Mouse (Mus musculus) gastrocnemius, postnatal 4 days (tissue): Measurements from ENCODE around the gene Focad. TPM values are rescaled to one million over a fixed set of nuclear protein-coding genes. Genes with fewer than 3 reads are reported as not detected.

Source experiments
- DNase-seq, 2 experiments: peaks; one replicate each; pipeline ENCODE4 v3.0.0; 2021 to 2022; ENCODE audit warnings: low spot score in 2 of 2, mixed read lengths in 2 of 2
- total RNA-seq, 2 experiments: library from RNA; stranded (reverse); gene quantifications; 2 replicates each; pipeline ENCODE4 v1.2.3; 2021

Gene Focad
- total RNA-seq, 2 experiments from 2014 or later: 17.5 to 17.7 TPM

DNA sequence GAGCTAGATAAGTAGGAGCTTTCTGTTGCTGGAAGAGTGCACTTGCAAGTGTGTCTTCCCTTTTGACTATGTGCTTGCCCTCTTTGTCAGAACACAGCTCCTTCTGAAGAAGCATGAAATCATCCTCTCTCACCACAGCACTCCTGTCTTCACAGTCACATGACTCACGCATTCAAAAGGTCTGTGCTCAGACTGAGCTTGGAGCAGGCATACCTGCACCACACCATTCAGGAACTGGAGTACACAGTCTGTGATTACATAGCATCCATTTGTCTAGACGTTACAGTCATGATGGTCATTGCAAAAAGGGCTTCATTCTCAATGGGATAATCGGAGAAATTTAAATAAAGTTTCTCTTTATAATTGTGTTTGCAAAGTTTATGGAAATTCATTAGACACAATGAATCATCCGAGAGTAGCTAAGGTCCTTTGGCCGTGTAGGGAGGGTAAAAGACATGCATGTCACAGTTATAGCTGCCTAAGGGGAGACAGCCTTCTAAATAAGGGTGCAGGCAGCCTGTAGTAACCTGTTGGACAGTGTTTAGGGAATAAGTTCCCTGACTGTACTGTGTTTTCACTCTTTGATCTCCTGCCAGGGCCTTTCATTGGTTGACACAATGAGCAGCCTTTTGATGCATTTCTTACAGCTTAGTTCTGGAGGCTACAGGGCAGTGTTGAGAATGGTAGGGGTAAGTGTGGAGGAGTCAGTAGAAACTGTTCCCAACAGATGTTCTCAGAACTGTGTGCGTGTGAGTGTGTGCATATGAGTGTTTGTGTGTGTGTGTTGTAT, 206.6 kb downstream of the Focad start:
- no peak for DNase-seq

DNA sequence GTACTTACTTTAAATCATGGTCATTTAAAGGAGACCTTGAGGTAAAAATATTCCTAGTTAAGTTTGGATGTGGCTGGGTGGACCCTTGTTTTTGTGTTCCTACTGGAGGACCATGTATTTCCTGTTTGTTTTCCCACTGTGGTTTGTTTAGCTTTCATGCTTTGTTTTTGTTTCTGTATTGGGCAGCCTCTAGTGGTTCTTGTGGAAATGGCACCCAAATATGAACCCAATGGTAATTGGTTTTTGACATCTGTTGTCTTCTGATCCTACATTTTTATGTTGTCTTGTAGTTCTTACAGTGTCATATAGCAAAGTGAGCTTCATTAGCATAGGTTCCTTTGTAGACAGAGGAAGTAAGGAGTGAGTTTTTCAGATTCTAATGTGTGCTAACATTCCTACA, 207.9 kb downstream of the Focad start:
- DNase-seq: no peak

DNA sequence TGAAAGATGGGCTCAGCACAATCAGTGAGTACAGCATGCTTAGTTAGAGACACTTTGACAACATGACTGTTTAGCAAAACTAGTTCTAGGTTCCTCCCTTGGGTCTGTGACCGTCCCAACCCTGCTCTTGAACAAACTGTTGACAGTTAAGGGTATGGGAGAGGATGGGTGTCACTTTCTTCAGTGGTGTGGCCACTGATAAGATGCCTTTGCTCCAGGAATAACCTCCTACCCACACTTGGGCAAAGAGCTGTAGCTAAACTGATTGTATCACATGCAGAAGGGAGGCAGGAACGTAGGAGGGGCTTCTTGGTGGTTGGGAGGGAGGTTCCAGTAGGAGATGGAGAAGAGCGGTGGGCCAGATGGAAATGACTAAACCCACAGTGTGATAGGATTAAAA, 213.3 kb downstream of the Focad start:
- no peak for DNase-seq

DNA sequence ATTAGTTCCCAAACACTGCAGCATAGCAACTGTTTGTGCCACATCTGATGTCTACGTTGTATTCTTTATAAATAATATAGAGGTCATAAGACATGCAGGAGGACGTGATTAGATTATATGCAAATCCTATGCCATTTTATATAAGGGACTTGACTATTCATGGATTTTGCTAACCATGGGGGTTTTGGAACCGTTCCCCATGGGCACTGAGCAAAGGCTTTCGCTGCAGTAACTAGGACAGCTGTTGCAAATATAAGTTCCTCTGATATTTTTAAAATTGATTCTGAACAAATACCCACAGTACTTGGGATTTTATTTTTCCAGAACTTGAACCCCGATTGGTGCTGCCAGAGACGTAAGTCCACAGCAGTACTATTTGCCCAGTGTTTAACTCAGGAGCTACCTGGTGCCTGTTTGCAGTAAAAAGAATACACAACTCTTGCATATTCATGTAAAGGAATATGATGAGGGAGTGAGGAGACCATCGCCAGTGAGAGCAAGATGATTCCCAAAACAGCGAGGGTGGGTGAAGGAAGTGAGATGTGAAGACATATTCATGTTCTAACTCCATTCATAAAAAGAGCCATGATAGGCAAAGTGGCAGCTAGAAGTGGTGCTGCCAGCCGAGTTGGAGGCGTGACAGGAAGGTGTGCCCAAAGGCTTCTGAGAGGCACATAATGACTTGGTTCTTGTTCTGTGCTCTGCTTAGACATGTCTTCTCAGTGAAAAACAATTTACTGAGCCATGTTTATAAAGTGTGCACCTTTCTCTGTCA, 214.1 kb downstream of the Focad start:
- DNase-seq: no peak

DNA sequence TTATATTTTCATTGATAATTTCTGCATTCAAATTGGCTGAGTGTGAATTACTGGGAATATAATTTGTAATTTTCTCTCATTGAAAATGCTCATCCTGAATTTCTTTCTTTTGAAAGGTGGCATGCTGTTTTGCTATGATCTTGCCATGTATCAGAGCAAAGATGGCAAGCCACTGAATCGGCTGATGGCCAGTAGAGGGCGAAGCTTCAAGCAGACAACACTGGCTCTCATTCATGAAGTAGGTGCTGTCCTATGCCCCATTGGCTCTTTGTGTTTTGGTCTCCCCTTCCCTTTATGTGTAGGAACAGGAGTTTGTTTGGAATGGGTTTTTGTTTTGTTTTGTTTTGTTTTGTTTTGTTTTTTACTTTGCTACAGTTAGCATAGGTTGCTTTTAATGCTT, 215.2 kb downstream of the Focad start:
- DNase-seq: no peak

DNA sequence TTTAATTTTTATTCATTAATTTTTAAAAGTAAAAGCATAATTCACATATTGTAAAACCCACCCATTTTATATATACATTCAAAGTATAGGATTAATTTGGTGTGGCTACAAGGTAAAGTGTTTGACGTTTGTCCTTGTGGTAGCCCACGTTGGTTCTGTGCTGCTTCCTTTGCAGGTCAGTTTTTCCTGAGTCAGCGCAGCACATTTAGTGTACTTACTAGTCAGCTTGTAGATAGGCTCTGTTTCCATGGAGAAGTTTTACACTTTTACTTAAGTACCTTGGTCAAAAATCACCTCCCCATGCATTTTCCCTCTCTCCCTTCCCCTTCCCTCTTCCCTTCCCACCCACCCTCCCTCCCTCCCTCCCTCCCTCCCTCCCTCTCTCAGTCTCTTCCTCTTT, 220.5 kb downstream of the Focad start:
- DNase-seq: no peak

DNA sequence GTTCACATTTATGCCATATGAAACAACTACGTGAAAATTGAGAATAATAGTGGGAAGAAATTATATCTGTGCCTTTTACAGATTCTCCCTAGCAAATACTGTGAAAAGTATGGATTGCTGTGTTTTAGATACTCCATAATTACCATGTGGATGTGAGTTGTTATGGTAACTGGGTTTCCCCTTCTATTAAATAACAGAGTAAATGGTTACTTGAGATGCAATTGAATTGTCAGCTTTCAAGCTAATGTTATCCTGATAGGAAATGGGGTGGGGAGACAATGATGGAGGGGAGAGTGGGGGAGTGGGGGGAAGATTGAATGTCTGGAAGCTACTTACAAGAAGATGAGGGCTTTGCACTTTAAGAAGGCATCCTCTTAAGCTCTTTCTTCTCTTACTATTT, 225.6 kb downstream of the Focad start:
- no peak for DNase-seq

DNA sequence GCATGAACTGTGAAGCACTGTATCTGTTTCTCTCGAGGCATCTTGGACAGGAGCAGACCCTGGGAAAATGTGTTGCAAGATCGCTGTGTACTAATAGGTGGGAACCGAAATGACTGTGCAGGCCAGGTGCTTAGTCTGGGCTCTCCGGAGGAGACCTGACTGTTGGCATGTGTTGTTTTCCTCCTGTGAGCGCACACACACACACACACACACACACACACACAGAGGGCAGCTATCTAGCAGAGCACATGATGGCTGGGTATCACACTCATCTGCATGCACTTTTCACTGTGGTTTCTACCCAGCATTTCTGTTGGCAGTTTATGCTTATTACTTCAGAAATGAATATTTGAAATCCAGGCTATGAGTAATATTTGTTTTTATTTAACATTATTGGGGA, 231.0 kb downstream of the Focad start:
- no peak for DNase-seq

DNA sequence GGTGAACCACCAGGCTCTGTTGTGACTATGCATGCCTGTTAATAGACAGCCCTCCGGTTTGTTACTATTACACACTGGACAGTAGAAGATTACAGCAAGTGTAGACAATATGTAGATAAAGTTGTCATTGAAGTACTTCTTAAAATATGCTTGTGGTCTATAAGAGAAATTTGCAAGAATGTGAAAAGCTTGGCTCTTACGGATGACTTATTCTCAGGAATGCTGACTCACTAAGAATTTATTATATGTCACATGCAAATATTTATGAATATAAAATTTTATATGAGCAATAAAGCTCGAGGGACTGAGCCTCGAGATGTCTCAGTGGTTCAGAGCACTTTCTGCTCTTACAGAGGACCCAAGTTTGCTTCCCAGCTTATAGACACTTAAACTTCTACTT, 240.1 kb downstream of the Focad start:
- DNase-seq: no peak

DNA sequence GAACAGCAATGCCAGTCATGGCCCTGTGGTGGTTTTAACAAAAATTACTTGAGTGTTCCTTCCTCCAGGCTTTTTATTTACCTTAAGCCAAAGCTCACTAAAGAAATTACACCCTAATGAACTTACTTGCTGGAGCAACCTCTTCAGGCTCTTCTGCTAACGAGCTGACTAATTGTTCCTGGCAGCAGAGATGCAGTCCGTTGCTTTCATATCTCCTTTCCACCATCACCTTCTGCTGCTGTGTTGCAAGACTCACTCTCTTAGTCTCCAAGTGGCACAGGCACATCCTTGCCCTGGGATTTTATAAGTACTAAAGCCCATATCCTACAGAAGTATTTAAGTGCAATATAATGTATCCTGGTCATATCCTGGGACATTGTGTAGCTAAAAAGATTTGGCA, 242.3 kb downstream of the Focad start:
- no peak for DNase-seq

DNA sequence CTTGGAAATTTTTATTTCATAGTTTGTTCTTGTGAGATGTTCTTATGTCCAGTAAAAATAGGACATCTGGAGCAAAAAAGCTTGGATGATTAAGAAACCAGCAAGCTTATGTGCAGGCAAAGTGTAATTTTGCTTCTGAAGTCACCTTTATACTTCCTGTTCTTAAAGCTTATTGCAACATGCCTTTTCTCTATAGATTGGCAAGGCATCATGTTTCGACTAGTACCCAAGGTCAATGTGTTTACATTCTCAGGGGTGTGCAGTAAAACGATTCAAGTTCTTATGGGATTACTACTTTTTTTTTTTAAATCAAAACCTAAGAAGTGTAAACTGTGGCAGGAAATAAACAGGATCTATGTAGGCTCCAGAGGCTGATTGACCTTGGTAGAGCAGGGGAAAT, 242.9 kb downstream of the Focad start:
- DNase-seq: no peak

DNA sequence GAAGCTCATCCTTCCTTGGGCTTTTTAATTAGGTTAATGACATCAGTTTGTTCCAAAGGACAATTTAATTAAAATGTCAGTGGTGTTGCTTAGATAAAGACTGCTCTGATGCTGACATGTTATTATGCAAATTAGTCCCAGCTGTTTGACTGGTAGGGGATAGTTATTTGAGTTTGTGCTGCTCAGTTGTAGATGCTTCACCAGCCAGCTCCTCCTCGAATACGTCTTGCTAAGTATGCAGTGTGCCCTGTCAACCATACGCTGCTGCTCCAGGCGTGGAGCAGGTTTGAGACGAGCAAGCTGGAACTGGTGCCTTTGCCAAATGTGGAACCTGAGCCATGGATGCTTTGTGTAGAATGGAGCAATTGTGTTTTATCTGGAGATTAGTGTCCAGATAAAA, 243.7 kb downstream of the Focad start:
- no peak for DNase-seq

DNA sequence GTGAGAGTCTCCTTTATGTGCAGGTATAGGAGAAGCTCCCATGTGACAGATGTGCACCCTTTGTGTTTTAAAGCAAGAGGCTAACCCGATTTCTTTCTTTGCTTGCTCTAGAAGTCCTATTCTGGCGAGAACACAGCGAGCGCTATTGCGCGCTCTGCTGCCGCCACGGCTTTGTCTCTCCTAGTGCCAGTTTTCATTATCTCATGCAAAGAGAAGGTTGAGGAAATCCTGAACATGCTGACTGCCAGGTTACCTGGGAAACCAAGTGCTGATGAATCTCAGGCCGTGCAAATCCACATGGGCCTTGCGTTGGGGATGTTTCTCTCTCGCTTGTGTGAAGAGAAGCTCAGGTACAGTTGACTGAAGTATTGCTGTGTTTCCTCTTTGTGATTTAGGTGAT, 250.0 kb downstream of the Focad start:
- DNase-seq: no peak

DNA sequence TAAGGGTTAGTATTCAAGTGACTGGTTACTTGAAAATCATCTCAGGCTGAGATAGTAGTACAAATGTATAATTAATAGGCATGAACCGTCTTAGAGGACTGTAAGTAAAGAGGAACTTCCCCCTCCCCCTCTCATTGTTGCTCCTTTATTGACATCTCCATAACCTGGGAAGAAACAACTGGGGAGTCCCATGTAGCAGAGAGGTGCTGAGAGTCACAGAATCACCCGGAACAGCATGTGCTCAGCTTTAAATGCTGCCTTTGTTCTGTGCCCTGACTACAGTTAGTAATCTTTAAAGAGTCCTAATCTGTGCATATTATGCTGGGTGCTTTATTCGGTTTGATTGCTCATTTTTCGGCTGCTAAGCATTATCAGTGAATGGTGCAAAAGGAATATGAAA, 250.6 kb downstream of the Focad start:
- DNase-seq: no peak

DNA sequence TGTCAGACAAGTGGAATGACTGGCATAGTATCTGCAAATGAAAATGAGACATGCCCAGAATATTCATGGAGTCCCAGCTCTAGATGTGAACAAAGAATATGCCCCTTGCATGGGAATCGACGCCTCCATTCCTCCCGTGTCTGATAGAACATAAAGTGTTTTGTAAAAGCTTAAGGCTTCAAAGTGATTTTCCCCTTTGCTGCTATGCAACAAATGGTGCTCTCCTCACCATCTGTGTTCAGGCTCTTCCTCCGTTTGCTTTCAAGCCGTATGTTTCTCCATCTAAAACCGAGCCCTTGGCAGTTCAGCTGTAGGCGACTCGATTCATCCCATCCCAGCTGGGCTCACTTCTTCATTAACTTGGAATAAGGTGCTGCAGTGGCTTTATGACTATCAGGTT, 251.5 kb downstream of the Focad start:
- no peak for DNase-seq

DNA sequence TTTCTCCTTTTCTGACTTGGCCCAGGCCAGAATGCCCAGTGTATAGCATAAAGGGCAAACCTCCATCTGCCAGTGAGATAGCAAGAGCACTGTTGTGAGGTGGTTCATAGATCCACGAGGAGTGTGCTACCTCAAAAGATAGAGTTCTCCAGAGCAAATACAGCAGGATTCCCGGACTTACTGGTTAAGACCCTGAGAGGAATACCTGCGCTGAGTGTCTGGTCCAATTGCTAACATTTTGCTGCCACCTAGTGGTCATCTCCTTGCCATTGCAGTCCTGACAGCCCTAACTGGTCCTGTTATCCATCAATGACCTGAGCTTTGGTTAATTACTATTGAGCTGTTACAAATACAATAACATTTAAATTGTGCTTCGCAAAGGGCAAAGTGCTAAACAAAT, 256.5 kb downstream of the Focad start:
- peak in 1 of 2 experiments; percentile 29 for DNase-seq

DNA sequence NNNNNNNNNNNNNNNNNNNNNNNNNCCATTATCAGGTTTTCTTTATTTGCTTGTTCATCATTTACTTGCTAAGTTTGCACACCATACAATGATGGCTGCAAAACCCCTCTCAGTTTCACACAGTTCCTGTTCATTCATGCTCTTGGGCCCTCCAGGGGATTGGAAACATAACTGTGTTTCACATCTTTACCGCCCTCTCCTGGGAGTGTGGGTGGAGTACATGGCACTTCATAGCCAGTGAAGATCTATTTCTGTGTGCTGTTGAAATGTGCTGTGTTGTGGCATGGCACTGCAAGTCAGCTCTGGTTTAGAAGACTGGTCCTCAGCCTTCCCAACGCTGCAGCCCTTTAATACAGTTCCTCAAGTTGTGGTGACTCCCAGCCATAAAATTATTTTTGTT, 262.2 kb downstream of the Focad start:
- no peak for DNase-seq

DNA sequence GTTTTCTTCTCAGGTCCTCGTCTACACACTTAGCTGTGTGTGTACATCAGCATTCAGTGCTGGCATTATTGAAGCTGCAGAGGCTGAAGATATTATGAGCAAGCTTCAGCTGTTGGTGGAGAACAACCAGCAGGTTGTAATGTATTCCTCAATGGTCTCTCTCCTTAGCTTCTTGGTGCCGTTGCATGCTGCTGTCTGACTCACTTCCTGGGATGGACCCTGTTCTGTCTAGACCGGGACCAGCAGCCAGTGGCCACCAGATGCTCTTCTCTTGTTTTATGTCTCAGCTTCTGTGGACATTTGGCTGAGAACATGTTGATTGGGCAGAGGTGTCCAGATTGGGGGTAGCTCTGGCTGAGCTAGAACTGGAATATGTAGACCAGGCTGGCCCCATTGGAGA, 263.0 kb downstream of the Focad start:
- no peak for DNase-seq

DNA sequence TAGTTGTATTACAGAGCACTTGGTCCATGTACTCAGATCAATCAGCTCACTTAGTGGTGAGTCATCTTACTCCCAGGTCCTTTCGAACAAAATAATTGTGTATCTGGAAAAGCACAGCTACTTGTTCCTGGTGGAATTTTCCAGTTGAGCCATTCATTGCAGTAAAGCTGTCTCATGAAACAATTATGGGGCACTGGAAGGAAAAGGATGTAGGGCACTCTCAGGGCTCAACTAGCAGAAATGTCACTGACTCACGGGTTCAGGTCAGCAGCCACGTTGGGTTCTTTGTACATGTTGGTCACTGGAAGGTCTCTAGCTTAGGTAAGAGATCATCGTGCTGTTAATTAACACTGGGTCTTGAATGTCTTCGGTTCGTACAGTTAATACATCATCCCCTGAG, 275.5 kb downstream of the Focad start:
- DNase-seq: no peak

DNA sequence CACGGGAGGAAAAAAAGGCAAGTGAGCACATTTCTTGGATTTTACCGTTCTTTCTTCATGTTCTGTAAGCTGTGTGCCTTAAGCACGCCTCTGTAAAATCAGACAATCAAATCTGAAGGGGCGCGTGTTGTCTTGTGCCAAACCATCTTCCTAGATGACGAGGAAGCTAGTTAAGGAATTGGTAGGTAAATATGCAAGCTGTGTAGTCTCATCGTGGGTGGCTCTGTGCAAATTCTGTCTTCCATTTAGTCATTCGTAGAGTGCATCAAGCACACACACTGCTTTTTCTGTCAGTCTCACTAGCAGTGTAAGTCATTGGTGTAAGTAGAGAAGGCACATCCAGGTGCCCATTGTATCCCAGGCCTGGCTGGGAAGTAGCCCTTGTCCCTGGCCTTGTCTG, 276.4 kb downstream of the Focad start:
- DNase-seq: no peak

DNA sequence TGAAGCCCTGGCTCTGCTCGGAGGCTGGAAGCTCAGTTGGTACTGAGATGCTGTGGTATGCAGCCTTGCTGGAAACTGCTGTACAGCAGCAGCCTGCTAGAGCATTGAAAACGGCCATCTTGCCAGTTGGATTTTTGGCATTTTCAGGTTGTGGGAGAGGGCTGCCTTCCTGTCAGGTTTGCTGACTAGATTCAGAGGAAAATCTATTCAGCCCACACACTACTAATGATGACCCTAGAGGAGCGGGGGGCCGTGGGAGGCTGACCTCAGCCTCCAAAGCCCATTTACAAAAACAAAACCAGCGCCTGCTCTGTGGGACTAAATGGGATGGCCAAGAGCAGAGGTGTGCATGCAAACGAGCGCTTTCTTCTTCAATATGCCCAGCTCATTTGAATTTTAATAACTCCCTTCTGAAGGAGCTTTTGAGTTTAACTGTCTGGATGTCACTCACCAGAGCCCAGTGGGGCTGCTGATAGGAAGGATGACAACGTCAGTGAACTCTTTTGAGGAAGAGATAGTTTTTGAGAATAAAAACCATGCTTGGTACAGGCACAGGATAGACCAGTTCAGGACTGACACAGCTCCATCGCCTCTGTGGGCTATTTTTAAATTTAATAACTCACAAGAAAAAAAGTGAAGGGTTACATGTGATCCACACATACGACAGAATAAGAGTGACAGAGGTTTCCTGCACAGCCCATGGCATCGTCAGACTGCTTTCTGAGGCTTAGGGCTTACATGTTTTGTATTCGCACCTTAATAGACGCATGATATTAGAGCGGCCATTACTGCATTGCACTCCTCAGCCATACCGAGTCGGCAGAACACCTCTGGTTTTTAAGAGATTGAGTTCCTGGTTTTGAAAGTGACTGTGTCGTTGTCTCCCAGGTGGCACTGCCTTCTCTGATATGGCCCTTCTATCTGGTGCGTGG, 278.1 kb downstream of the Focad start:
- no peak for DNase-seq

DNA sequence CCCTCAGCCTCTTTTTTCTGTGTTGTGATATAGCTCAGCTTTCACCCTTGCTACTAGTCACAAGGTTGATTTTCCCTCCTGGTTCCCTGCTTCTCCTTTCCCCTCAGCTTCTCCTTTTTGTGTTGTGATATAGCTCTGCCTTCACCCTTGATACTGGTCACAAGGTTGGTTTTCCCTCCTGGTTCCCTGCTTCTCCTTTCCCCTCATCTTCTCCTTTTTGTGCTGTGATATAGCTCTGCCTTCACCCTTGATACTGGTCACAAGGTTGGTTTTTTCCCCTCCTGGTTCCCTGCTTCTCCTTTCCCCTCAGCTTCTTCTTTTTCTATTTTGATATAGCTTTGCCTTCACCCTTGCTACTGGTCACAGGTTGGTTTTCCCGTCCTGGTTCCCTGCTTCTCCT, 295.6 kb downstream of the Focad start:
- no peak for DNase-seq
